Mouse (Mus musculus) ES-E14 (cell line): ENCODE data around the gene Sp1. TPM values are rescaled to one million over a fixed set of nuclear protein-coding genes. Genes with fewer than 3 reads are reported as not detected.

Source experiments
- DNase-seq: peaks from one replicate; pipeline ENCODE4 v3.0.0-alpha.2; 2013; ENCODE audit warnings: low read depth, low spot score
- H3K27ac ChIP-seq: 2 replicates; pipeline ENCODE4 v1.5.1; 2012; ENCODE audit warnings: low read depth, mild to moderate bottlenecking, low read length, moderate library complexity, mixed read lengths; ENCODE audit not compliant: poor library complexity, insufficient read depth, severe bottlenecking
- H3K36me3 ChIP-seq: 2 replicates; pipeline ENCODE4 v1.6.1; 2012; ENCODE audit warnings: mild to moderate bottlenecking, low read length, moderate library complexity, mixed read lengths; ENCODE audit not compliant: control insufficient read depth, poor library complexity, insufficient read depth, severe bottlenecking
- H3K4me1 ChIP-seq, 2 experiments: fragments of 150-350 bp in 1 of 2; sonication (generic) in 1 of 2; 2 replicates each; pipeline ENCODE4 v1.6.1; 2012; ENCODE audit warnings: low read length in 2 of 2, mild to moderate bottlenecking in 1 of 2, mixed read lengths in 1 of 2; ENCODE audit not compliant: control insufficient read depth in 2 of 2, insufficient read depth in 2 of 2, poor library complexity in 1 of 2
- H3K4me3 ChIP-seq, 2 experiments: fragments of 150-350 bp in 1 of 2; sonication (generic) in 1 of 2; 2 replicates each; pipeline ENCODE4 v1.5.1; 2012; ENCODE audit warnings: low read length in 2 of 2, low read depth in 1 of 2, mild to moderate bottlenecking in 1 of 2, mixed read lengths in 1 of 2; ENCODE audit not compliant: insufficient read depth in 1 of 2, poor library complexity in 1 of 2, severe bottlenecking in 1 of 2
- H3K9ac ChIP-seq: 2 replicates; pipeline ENCODE4 v1.6.1; 2012; ENCODE audit warnings: low read depth, mild to moderate bottlenecking, low read length, mixed read lengths; ENCODE audit not compliant: poor library complexity, insufficient read depth, severe bottlenecking
- H3K9me3 ChIP-seq: fragments of 150-350 bp; sonication (generic); 2 replicates; pipeline ENCODE4 v1.6.1; 2012; ENCODE audit warnings: low read depth, mild to moderate bottlenecking, low read length; ENCODE audit not compliant: control insufficient read depth, insufficient read depth
- CHD2 ChIP-seq: IDR thresholded peaks from 2 replicates; pipeline ENCODE4 v1.6.1; 2014; ENCODE audit warnings: mild to moderate bottlenecking, low read depth, low read length, inconsistent platforms
- HCFC1 ChIP-seq: IDR thresholded peaks from 2 replicates; pipeline ENCODE4 v1.6.1; 2012; ENCODE audit warnings: low read length, inconsistent platforms, borderline replicate concordance; ENCODE audit not compliant: insufficient read depth
- MAFK ChIP-seq: IDR thresholded peaks from 2 replicates; pipeline ENCODE4 v1.6.1; 2014; ENCODE audit warnings: mild to moderate bottlenecking, low read depth, low read length, inconsistent platforms; ENCODE audit not compliant: insufficient read depth
- ZC3H11A ChIP-seq: IDR thresholded peaks from 2 replicates; pipeline ENCODE4 v1.6.1; 2012; ENCODE audit warnings: low read depth, mild to moderate bottlenecking, inconsistent platforms, low read length, borderline replicate concordance
- ZNF384 ChIP-seq: IDR thresholded peaks from 2 replicates; pipeline ENCODE4 v1.6.1; 2012; ENCODE audit warnings: low read depth, low read length, inconsistent platforms
- in situ Hi-C, 2 experiments: fragments of 600-800 bp; cut with MboI; formaldehyde crosslinking; loops; one replicate each; pipeline ENCODE4 v1.15.1; 2025; ENCODE audit warnings: low sequenced_read_pairs in 2 of 2, inconsistent platforms in 1 of 2; ENCODE audit not compliant: unreplicated experiment in 2 of 2
- total RNA-seq: library from RNA; depleted of rRNA; stranded (reverse); fragments of 300-350 nt; gene quantifications from 2 replicates; pipeline ENCODE4 v1.2.3, GENCODE M21; 2012

Gene Sp1
- total RNA-seq, 1 experiment: 93.4 TPM

DNA sequence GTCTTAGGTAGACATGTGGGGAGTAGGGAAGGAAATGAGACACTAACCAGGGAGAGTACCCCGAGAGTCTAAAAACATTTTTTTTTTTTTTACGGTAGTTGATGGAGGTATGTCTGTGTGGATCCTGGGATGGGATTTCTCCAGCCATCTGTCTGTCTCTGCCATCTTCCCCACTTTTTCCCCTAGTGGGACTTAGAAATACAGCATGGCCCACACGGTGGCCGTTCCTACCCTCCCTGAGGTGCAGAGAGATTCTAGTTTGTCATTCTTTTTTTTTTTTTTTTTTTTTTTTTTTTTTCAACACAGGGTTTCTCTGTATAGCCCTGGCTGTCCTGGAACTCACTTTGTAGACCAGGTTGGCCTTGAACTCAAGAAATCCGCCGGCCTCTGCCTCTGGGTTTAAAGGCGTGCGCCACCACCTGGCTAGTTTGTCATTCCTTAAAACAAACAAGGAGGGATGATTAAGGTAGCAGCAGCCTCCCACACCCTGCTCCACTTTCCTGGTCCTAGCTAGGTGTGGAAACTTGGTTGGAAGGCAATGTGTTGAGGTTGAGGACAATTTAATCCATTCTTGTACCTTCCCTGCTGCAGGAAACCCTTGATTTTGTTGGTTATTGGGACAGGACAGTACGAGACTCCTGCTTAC lies 55.6 kb downstream of the Sp1 start:
- H3K9me3 ChIP-seq: no peaks in the 10 kb centered on the region
- peaks cover 5% of the 10 kb centered on the region for H3K36me3 ChIP-seq
- H3K27ac ChIP-seq: peak overlapping the region; percentile 37; the same call in 1 of the 2 replicates
- no peak for DNase-seq
- H3K4me1 ChIP-seq: peaks cover 0 to 14% of the 10 kb centered on the region in 2 experiments; a peak in 2 of 4 replicates
- in situ Hi-C loops: no loop called here
- TF ChIP-seq CHD2 (no peak), ZNF384 (peak; percentile 90)
- peak overlapping the region; percentile 73 to 84 for H3K4me3 ChIP-seq
- 0 out of 2 replicates have a peak overlapping the region, but pooled peaks have one; percentile 55 for H3K9ac ChIP-seq

DNA sequence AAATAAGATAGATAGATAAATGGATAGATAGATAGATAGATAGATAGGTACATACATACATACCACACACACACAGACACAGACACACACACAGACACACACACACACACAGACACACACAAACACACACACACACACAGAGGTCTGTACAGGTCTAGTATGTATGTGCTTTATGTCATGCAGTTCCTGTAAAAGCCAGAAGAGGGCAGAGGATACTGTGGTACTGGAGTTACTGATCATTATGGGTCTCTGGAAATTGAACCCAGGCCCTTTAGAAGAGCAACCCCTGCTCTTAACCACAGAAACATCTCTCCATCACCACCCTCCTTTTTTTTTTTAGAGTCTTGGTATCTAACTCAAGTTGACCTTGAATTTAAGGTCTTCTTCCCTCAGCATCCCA lies 57.7 kb downstream of the Sp1 start:
- no peak overlapping the region for H3K27ac ChIP-seq

DNA sequence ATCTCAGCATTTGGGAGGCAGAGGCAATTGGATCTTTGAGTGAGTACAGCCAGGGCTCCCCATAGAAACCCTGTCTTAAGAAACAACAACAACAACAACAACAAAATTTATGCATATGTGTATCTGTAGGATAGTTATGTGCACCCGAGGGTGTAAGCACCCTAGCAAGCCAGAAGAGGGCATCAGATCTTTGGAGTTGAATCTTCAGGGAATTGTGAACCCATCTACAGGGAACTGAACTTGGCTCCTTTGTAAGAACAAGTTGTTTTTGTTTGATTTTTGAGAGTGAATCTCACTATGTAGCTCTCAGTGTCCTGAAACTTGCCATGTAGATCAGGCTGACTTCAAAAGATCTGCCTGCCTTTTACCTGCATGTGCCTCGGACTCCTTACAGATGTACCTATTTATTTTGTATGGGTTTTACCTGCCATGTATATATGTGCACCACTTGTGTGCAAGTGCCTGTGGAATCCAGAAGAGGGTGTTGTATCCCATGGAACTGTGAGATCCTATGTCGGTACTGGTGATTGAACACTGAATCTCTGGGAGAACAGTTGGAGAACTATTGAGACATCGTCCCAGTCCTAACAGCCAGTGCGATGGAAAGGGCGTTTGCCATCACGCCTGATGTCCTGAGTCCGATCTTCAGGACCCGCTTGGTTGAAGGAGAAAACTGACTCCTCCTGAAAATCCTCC lies 62.9 kb downstream of the Sp1 start:
- H3K36me3 ChIP-seq: peaks cover 4% of the 10 kb centered on the region; the same call in 1 of the 2 replicates
- no peak overlapping the region for H3K4me3 ChIP-seq
- TF ChIP-seq HCFC1 (no peak), MAFK (no peak), ZC3H11A (no peak), ZNF384 (no peak)
- H3K9ac ChIP-seq: no peak overlapping the region
- H3K27ac ChIP-seq: no peak overlapping the region
- DNase-seq: no peak
- in situ Hi-C loops: no loop called here
- H3K9me3 ChIP-seq: no peaks in the 10 kb centered on the region
- H3K4me1 ChIP-seq: peaks cover 0 to 4% of the 10 kb centered on the region in 2 experiments; a peak in 1 of 4 replicates

More for the DNA sequence above, 57.7 kb downstream of the Sp1 start:
- peaks cover 0 to 14% of the 10 kb centered on the region in 2 experiments; a peak in 2 of 4 replicates for H3K4me1 ChIP-seq
- no peaks in the 10 kb centered on the region for H3K9me3 ChIP-seq
- no peak overlapping the region for H3K4me3 ChIP-seq
- in situ Hi-C loops: no loop called here
- no peak for DNase-seq
- H3K9ac ChIP-seq: no peak overlapping the region
- peaks cover 5% of the 10 kb centered on the region for H3K36me3 ChIP-seq
- TF ChIP-seq ZC3H11A (no peak), HCFC1 (no peak), ZNF384 (no peak), MAFK (no peak), CHD2 (no peak)

DNA sequence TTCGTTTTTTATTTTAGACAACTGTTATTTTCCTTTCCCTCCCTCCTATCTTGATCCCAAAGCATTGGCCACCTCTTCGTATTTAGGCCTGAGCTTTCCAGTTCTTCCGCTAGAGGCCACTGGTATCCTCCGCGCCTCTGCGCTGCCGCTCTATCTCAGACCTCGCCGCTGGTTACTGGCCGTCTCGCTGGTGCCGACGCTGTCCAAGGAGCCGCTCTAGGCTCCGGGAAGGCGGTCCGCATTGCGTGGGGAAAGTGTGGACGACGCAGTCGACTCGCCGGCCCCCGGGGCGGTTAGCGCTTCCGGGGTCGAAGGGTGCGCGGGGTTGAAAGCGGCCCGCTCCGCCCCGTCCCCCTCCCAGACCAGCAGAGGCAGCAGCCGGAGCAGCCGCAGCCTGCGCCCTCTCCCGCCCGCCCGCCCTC lies 64.3 kb downstream of the Sp1 start, which contains the start of gene Pcbp2:
Pcbp2 (plus strand) TSS at position 357 of the 422 bp plus-strand sequence.
- H3K9ac ChIP-seq: peak within 1 kb of the TSS; percentile 97
- no peak for TF ChIP-seq MAFK
- no peak for TF ChIP-seq ZNF384
- TF ChIP-seq ZC3H11A: no peak
- TF ChIP-seq CHD2: no peak
- peak; percentile 81 for TF ChIP-seq HCFC1
- peak; percentile 94 for DNase-seq
- in situ Hi-C loops: no loop called here
- H3K27ac ChIP-seq: peak within 1 kb of the TSS; percentile 96
- peaks cover 10% of the 10 kb centered on the region for H3K36me3 ChIP-seq
- no peaks in the 10 kb centered on the region for H3K9me3 ChIP-seq
- peaks cover 0 to 4% of the 10 kb centered on the region in 2 experiments; a peak in 1 of 4 replicates for H3K4me1 ChIP-seq
- H3K4me3 ChIP-seq: peak within 1 kb of the TSS; percentile 78 to 87
